Mouse (Mus musculus): Measurements from ENCODE around the gene Mapk8ip3.
A peak's percentile ranks its signal among the peaks of the same experiment; 100 is the strongest.

The Mapk8ip3 gene

DNA sequence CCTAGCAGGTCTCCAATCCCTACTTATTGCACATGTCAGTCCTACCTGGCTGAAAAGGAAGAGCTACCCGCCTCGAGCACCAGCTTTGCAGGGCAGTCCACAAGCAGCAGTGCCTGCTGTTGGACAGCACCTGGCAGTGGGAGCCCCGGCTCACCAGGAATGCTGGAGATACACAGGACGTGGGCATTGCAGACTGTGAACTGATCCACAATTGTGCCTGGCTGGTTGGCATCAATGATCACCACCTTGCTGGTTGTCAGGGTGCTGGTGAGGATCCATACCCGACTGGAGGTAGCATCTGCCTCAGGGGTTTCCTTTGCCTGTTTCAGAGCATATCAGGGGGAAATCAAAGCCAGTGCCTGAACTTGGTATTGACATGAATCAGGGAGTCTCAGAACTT lies 34.7 kb downstream of the Mapk8ip3 start:
- DNase-seq (ENCODE audit: low spot score in 2 of 2), result peak in 1 of 2 experiments; percentile 33

DNA sequence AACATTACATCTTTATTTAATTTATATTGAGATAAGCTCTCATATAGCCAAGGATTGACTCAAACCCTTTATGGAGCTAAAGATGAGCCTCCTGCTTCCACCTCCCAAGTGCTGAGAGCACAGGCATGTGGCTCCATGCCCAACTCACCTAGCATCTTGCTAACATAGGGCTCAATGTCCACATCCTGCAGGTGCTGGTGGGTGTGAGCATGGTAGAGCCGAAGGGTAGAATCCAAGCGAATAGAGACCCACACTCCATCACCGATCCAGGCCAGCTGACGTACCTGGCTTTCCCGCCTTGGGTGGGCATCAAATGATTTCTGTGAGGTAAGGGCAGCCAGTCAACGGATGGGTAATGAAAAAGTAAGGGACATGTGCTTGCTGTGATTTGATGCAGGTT lies 36.8 kb downstream of the Mapk8ip3 start:
- DNase-seq (ENCODE audit: low spot score in 2 of 2), result no peak

DNA sequence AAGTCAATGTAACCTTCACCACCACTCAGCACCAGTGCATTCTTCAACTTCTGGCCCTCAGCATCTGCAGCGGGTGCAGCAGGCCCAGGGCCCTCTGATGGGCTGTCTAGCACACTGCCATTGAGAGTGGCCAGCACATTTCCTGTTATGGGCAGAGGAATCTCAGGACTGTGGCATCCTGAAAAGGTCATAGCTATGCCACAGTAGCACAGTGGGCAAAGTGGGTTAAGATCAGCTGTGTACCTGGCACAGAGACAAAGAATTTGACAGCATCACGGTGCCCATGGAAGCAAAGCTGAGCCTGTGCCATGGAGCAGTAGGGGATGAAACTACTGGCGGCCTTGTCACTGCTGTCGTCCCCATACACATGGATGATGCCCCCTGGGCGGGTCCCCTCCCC lies 37.6 kb downstream of the Mapk8ip3 start:
- no peak for DNase-seq (ENCODE audit: low spot score in 2 of 2)

DNA sequence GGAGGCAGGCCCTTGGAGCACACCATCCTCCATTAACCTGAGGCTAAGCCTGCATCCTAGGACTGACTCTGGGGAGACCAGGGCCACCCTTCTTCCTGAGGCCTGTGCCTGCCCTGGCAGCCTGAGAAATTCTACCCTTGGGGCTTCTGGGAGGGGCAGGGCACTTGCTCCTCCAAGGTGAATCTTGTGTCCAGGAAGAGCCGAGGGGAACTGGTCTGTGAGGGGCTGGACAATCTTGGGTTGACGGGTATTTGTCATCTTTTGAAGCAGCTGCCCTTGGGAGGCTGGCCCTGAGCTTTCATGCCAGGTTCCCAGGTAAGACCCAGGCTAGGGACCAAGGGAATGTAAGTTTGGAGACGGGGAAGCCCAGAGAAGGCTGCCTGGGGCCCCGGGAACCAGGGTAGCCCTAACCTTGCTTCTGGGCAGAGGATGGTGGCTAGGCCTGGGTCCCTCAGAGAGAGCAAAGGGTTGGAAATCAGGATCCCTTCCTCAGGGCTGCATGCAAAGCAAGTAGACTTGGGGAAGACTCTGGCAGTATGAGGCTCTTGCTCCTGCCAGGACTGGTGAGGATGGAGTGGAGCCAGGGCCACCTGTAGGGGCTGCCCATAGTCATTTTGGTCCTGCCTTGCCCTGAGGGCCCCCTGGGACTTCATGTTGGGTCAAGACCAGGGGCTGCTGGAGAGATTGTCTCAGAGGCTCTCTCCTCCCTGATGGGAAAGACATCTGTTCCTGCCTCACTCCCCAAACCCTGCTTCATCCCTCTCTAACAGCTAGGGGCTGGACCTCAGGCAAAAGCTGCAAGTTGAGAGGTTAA lies 38.5 kb downstream of the Mapk8ip3 start:
- DNase-seq (ENCODE audit: low spot score in 2 of 2), result no peak

- DNase-seq (ENCODE audit: low spot score in 2 of 2), result no peak
Measured at GRCm38 (mm10) chr17:24897600-24897999, 39.2 kb downstream of the Mapk8ip3 start.

DNA sequence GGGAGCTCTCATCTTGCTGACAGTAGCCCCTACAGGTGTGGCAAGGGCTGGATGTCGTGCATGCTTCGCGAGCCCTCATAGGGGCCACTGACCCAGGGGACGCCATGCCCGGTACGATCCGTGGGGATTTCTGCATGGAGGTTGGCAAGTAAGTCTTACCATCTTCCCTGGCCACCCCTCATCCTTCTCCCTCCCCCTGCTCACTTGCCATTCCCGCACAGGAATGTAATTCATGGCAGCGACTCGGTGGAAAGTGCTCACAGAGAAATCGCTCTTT lies 39.8 kb downstream of the Mapk8ip3 start:
- no peak for DNase-seq (ENCODE audit: low spot score in 2 of 2)

DNA sequence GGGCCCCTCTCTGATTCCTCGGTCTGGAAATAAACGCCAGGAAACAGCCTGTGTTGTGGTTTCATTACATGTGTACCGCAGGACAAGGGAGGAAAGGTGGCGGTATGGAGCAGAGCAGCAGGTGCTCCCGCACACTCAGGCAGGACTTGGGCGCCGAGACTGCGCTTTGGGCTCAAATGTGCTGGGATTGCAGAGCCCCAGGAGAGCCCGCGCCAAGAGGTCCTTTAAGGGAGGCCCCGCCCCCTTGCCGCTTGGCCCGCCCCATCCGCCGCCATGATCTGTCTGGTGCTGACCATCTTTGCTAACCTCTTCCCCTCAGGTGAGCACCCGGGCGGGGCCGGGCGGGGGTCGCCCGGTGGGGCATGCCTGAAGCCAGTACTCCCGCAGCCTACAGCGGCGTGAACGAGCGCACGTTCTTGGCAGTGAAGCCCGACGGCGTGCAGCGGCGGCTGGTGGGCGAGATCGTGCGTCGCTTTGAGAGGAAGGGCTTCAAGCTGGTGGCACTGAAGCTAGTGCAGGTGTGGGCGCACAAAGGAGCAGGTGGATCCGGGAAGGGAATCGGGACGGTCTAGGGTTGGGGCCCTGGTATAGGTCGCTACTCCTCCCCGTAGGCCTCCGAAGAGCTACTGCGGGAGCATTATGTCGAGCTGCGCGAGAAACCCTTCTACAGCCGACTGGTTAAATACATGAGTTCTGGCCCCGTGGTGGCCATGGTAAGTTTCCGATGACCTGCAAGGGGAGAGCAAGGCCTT lies 40.4 kb downstream of the Mapk8ip3 start, which contains the start of gene Nme3:
TSS of gene Nme3 (plus strand) at position 260 of the 752 bp plus-strand sequence.
- peak; percentile 82 to 87 for DNase-seq (ENCODE audit: low spot score in 2 of 2)

- no peak for DNase-seq (ENCODE audit: low spot score in 2 of 2)
Measured at GRCm38 (mm10) chr17:24895571-24896240, 41.1 kb downstream of the Mapk8ip3 start.

GRCm38 (mm10) chr17:24894995-24895547 lies 41.7 kb downstream of the Mapk8ip3 start, which contains the start of the genes Eme2 and Mrps34:
TSS of gene Eme2 (minus strand) at chr17:24895087.
TSS of gene Mrps34 (plus strand) at chr17:24895116.
- peak in 1 of 2 experiments; percentile 82 for DNase-seq (ENCODE audit: low spot score in 2 of 2)

DNA sequence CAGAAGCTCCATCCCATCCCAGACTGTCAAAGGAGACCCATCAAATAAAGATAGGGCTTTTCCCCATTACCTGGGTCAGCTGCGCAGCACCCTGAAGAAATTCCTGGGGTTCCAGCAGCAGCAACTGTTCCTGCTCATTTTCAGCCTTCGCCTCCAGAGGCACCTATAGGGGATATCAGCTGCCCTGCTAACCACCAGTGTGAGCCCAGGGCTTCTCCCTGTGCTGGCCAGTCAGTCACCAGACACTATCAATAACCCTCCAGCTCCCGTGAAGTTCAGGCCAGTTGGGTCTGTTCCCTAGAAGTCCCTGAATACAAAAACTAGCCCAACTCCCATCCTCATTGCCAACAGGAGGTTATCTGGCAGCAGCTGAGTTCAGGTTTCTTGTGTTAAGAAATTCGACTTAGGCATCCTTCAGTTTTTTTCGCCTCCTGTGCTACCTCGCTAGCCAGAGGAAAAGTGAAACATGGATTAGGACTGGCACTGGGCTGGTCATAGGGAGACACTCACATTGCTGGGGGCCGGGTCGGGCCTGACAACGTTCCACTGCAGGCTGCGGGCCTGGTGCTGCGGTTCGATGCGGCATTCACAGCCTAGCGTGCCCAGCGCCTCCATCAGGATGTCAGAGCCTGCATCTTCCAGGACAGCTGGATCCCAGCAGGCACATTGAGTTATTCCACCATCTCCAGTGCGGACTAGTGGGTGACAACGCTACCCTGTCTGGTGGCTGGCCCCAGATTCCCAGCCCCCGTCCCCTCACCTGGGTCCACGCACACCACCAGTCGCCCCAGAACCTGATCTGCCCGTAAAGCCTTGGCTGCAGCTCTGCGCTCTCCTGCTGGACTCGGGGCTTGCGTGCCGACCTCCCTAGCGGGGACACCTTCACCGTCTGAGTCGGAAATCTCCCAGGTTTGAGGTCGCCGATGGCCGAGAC lies 42.4 kb downstream of the Mapk8ip3 start:
- DNase-seq (ENCODE audit: low spot score in 2 of 2), result peak; percentile 59 to 82

GRCm38 (mm10) chr17:24893276-24893675 lies 43.5 kb downstream of the Mapk8ip3 start:
- no peak for DNase-seq (ENCODE audit: low spot score in 2 of 2)

- DNase-seq (ENCODE audit: low spot score in 2 of 2), result no peak
Measured at GRCm38 (mm10) chr17:24892785-24893184, 44.0 kb downstream of the Mapk8ip3 start.

DNA sequence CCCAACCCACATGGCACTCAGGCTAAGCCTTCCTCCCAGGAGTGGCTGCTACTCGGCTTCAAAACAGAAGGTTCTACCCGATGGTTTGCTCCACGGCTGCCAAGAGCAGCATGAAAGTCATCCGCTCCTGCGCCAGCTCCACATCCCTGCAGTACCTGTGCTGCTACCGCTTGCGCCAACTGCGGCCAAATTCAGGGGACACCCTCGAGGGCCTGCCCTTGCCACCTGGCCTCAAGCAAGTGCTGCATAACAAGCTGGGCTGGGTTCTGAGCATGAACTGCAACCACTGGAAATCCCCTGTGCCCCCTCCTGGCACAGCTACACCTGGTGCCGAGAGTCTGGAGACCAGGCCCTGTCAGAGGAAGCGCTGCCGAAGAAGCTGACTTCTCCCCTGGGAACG lies 45.5 kb downstream of the Mapk8ip3 start:
- no peak for DNase-seq (ENCODE audit: low spot score in 2 of 2)

- no peak for DNase-seq (ENCODE audit: low spot score in 2 of 2)
Measured at GRCm38 (mm10) chr17:24890151-24891092, 46.4 kb downstream of the Mapk8ip3 start.

DNA sequence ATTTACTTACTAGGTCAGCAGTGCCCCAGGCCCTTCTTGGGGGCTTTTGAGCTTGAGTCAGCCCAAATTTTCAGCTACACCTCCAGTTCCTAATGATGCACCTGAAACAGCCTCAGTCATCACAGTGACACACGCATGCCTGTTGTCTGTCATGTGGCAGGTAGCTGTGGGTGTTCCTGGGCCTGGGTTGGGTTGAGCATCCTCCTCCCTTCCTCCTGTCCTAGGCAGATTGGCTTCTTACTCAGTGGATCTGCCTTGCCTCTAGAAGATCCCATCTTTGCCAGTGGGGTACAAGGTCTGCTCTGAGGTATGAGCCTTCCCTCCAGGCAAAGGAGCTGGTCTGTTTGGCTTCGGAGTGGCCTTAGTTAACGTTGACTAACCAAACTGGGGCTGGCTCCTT lies 47.9 kb downstream of the Mapk8ip3 start:
- no peak for DNase-seq (ENCODE audit: low spot score in 2 of 2)

DNA sequence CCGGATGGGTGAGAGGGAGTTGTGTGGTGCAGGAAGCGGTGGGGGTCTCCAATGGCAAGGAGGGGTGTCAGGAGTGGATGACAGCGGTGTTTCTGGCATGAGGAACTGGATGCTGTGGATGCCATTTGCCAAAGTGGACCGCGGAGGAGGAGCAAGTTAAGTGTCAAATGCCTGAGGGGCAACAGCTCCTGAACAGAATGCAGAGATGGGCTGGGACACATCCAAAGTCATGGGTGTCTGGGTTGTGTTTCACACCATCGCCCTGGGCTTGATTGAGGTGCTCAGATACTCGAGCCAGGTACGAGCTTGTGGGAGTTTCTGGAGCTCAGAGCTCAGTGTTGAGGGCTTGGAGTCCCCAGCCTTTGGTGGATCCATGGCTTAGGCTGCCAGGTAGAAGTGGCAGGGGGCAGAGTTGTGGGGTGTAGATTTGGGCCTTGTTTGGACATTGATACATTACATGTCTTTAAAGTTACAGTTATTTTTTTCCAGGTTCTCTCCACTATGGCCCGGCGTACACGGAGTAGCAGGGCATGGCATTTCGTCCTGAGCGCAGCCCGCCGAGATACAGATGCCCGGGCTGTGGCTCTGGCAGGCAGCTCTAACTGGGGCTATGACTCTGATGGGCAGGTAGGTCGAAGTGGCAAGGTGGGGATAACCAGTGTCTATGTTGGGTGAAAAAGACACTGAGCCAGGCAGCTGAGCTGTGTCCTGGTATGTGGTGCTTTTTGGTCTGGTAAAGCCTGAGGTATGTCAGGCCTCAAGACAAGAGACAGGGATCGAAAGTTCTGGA lies 49.3 kb downstream of the Mapk8ip3 start:
- no peak for DNase-seq (ENCODE audit: low spot score in 2 of 2)

GRCm38 (mm10) chr17:24886932-24887271 lies 49.9 kb downstream of the Mapk8ip3 start:
- DNase-seq (ENCODE audit: low spot score in 2 of 2), result no peak

DNA sequence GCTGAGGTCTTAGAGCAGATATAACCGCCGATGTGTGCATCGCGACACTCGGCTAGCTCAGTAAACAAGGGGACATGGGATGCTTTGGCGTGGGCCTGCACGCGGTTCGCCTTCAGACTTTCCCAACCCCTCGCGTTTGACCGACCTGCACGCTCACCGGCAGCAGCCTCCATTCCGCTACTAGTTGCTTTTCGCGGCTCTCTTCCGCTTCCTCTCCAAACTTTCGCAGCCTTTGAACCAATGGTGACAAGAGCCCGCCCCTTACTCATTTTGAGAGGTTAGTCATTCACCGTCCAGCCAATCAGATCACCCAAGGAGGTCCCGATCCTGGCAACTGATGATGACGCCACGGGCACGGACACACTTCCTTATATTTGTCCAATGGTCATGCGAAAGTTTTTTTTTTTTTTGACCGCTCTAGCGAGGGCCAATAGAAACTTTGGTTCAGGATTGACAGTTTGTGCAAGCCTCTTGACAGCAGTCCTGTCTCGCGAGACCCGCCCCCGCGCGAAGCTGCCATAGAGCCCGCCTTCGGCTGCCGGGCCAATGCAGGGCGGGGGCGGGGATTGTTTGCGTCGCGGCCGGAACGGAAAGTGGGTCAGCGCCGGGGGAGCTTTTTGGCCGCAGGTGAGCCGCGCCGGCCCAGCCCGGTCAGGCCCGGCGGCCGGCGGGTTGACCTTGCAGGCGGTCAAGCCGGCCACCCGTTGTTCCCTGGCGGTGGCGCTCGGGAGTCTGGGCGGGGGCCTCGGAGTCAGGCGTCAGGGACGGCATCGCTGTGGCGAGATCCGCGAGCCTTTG lies 50.4 kb downstream of the Mapk8ip3 start, which contains the start of the genes Nubp2 and Spsb3:
TSS of gene Nubp2 (minus strand) at position 216 of the 798 bp plus-strand sequence.
TSS of gene Spsb3 (plus strand) at position 510 of the 798 bp plus-strand sequence.
- peak; percentile 93 to 98 for DNase-seq (ENCODE audit: low spot score in 2 of 2)

Data from spleen, postnatal 10 days (tissue).